Mouse (Mus musculus) stomach, postnatal 0 days (tissue): ENCODE results near the gene Ces3b.
A peak's percentile ranks its signal among the peaks of the same experiment; 100 is the strongest.

Source experiments
- CTCF ChIP-seq: IDR thresholded peaks from 2 replicates; pipeline ENCODE4 v1.5.1; 2016; ENCODE audit warnings: antibody characterized with exemption, low read depth, mild to moderate bottlenecking, moderate library complexity
- EP300 ChIP-seq: optimal IDR thresholded peaks from 2 replicates; pipeline ENCODE3; 2016; ENCODE audit warnings: antibody characterized with exemption

DNA sequence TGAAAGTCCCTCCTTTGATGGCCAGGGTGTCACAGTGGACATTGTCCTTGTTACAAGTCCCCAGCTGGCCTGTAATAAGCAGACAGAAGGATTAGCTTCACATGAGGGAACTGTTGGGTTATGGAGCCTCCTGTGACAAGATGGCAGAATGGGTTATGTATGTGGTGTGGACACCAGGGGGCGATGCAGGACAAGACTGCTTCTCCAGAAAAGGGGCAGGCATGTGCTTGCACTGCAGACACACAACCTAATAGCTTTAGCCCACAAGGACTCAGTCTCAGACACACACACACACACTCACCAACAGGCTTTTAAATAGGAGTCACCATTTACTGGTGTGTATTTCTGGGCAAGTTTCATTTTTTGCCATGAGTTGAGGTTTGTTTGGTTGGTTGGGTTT lies 16.8 kb upstream of the Ces3b start:
- TF ChIP-seq EP300 (no peak), CTCF (peak; percentile 71)
